Mouse (Mus musculus) CH12.LX (cell line): ENCODE measurements around the gene Zbtb7a. TPM values are rescaled to one million over a fixed set of nuclear protein-coding genes. Genes with fewer than 3 reads are reported as not detected.

Experiments used
- DNase-seq: peaks from one replicate; pipeline ENCODE4 v3.0.0-alpha.2; 2013; ENCODE audit errors: extremely low read depth
- H3K27ac ChIP-seq: 2 replicates; pipeline ENCODE4 v1.5.1; 2012; ENCODE audit warnings: low read depth, mild to moderate bottlenecking, control low read depth, moderate library complexity; ENCODE audit not compliant: insufficient read depth
- H3K27me3 ChIP-seq: replicated peaks from 2 replicates; pipeline ENCODE3; 2012; ENCODE audit warnings: inconsistent platforms
- H3K36me3 ChIP-seq, 2 experiments: replicated peaks in 1 of 2; 2 replicates each; pipeline versions ENCODE3 to v1.6.1; 2012; ENCODE audit warnings: inconsistent platforms in 1 of 2, low read length in 1 of 2, mild to moderate bottlenecking in 1 of 2, mixed read lengths in 1 of 2, moderate library complexity in 1 of 2; ENCODE audit not compliant: control insufficient read depth in 1 of 2, insufficient read depth in 1 of 2
- H3K4me1 ChIP-seq, 2 experiments: 2 replicates each; pipeline ENCODE4 v1.6.1; 2012; ENCODE audit warnings: inconsistent platforms in 1 of 2, moderate library complexity in 1 of 2; ENCODE audit not compliant: insufficient read depth in 2 of 2, control insufficient read depth in 1 of 2
- H3K4me2 ChIP-seq: 2 replicates; pipeline ENCODE4 v1.6.1; 2012; ENCODE audit warnings: low read depth, mild to moderate bottlenecking, control low read depth; ENCODE audit not compliant: poor library complexity, insufficient read depth, severe bottlenecking
- H3K4me3 ChIP-seq, 3 experiments: fragments of 150-350 bp in 1 of 3; sonication (generic) in 1 of 3; replicated peaks in 1 of 3; 2 replicates each; pipeline versions ENCODE3 to v1.5.1; 2011 to 2012; ENCODE audit warnings: low read depth in 2 of 3, low read length in 2 of 3, mild to moderate bottlenecking in 2 of 3, moderate library complexity in 2 of 3, control low read depth in 1 of 3, improper control_type of control experiment in 1 of 3, inconsistent platforms in 1 of 3, mixed read lengths in 1 of 3; ENCODE audit not compliant: poor library complexity in 1 of 3
- H3K79me2 ChIP-seq: replicated peaks from 2 replicates; pipeline ENCODE4 v1.6.1; 2012; ENCODE audit warnings: mild to moderate bottlenecking, moderate library complexity; ENCODE audit not compliant: control insufficient read depth, poor library complexity, insufficient read depth, severe bottlenecking; ENCODE audit errors: extremely low read depth
- H3K9ac ChIP-seq: 2 replicates; pipeline ENCODE4 v1.6.1; 2012; ENCODE audit warnings: low read depth, mild to moderate bottlenecking, control low read depth, moderate library complexity; ENCODE audit not compliant: insufficient read depth
- H3K9me3 ChIP-seq: replicated peaks from 2 replicates; pipeline ENCODE3; 2012; ENCODE audit warnings: low read length, inconsistent platforms, mixed read lengths
- CHD1 ChIP-seq: IDR thresholded peaks from 2 replicates; pipeline ENCODE4 v1.6.1; 2012; ENCODE audit warnings: low read depth, low read length, improper control_type of control experiment, inconsistent platforms
- IRF4 ChIP-seq: IDR thresholded peaks from 2 replicates; pipeline ENCODE4 v1.6.1; 2014; ENCODE audit warnings: low read depth, mild to moderate bottlenecking, inconsistent platforms, low read length, improper control_type of control experiment
- MAZ ChIP-seq: IDR thresholded peaks from 2 replicates; pipeline ENCODE4 v1.6.1; 2012; ENCODE audit warnings: low read depth, mild to moderate bottlenecking, inconsistent platforms, low read length, improper control_type of control experiment, moderate library complexity
- POLR2A ChIP-seq: IDR thresholded peaks from 2 replicates; pipeline ENCODE4 v1.6.1; 2011; ENCODE audit warnings: low read depth, mild to moderate bottlenecking, improper control_type of control experiment, low read length
- POLR2AphosphoS2 ChIP-seq: IDR thresholded peaks from 2 replicates; pipeline ENCODE4 v1.6.1; 2011; ENCODE audit warnings: low read depth, low read length, improper control_type of control experiment
- SIN3A ChIP-seq: IDR thresholded peaks from 2 replicates; pipeline ENCODE4 v1.6.1; 2012; ENCODE audit warnings: low read length, improper control_type of control experiment, inconsistent platforms
- USF1 ChIP-seq: IDR thresholded peaks from 2 replicates; pipeline ENCODE4 v1.6.1; 2014; ENCODE audit warnings: low read depth, mild to moderate bottlenecking, inconsistent platforms, low read length, improper control_type of control experiment
- dilution Hi-C: fragments of 300-500 bp; cut with MboI; formaldehyde crosslinking; loops from 2 replicates; pipeline ENCODE4 v1.14.3; 2020; ENCODE audit warnings: low sequenced_read_pairs; ENCODE audit not compliant: extremely low pct_unique_long_range_greater_than_20kb, extremely low pct_ligation_motif_present
- in situ Hi-C: fragments of 300-500 bp; cut with MboI; formaldehyde crosslinking; loops from 3 replicates; pipeline ENCODE4 v1.14.3; 2019; ENCODE audit warnings: low sequenced_read_pairs, low pct_ligation_motif_present, low pct_unique_long_range_greater_than_20kb, mixed read lengths
- polyA plus RNA-seq: library from polyadenylated mRNA; unstranded; fragments of >175 nt; gene quantifications from 2 replicates; pipeline ENCODE4 v1.2.1, GENCODE M21; 2012; ENCODE audit warnings: low read depth; ENCODE audit not compliant: insufficient read length
- total RNA-seq, 2 experiments: library from RNA; depleted of rRNA; stranded (reverse); fragments of 300-350 nt in 1 of 2; fragments of >200 nt in 1 of 2; gene quantifications; 2 replicates each; pipeline ENCODE4 v1.2.3; 2012 to 2014

Gene Zbtb7a
- total and polyA plus RNA-seq, 3 experiments = 3.0 to 21.3 (median 18.2) TPM

DNA sequence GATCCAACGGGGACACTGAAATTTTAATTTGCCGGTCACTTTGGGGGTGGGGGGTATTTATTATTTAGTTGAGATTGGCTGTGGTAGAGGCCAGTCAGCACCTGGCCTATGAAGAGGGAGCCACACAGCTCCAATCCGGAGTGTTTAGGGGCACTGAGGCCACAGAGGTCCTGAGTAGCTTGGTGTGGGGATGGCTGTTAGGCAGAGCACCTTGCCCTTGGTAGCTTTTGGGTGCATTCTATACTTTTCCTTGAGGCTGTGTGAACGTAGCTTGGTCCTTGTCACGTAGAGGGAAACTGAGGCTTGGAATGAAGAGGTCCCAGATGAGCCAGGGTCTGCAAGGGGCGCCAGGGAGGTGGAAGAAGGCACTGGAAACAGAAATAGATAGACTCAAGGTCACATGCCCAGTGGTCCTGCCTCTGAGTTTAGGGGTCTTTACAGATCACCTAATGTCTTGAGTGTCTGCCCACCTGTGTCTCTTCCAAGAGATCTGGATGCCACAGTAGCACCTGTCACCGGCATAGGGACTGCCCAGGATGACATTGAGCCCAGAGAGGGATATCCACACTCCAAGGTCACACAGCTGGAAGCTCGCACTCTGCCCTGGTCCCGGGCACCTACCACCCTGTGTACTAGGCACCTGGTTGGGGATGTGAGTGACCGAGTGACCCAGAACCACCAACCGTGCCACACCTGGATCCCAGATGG lies 4.0 kb downstream of the Zbtb7a start:
- H3K27ac ChIP-seq = no peak overlapping the region
- no peaks in the 10 kb centered on the region for H3K9me3 ChIP-seq
- H3K9ac ChIP-seq = peak overlapping the region; percentile 96
- in situ Hi-C loops = no loop called here
- peak overlapping the region; percentile 77 to 90 (median 85) for H3K4me3 ChIP-seq
- peak overlapping the region; percentile 77 for H3K4me2 ChIP-seq
- H3K79me2 ChIP-seq = peaks cover 61% of the 10 kb centered on the region
- H3K4me1 ChIP-seq = peaks cover 25 to 64% of the 10 kb centered on the region in 2 experiments
- H3K27me3 ChIP-seq = no peaks in the 10 kb centered on the region
- peaks cover 8 to 37% of the 10 kb centered on the region in 2 experiments for H3K36me3 ChIP-seq
- TF ChIP-seq SIN3A (peak; percentile 24; the same call in 1 of the 2 replicates), MAZ (no peak)
- dilution Hi-C loops = no loop called here
- DNase-seq = no peak

DNA sequence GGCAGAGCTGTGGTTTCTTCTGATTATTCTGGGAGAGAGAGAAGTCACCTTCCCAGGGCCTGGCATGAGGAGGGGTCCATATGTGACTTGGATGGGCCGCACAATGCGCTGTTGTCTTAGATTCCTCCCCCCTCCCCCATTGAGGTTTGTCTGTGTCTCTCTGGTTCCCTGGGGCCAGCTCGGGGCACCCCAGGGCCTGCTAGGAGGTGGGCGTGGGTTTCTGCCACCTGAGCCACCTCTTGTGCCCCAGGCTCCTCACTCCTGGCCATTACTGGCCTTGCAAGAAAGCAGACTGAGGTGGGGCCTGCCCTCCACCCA lies 4.5 kb downstream of the Zbtb7a start:
- dilution Hi-C loops = no loop called here
- peak overlapping the region; percentile 77 to 90 (median 85) for H3K4me3 ChIP-seq
- H3K27ac ChIP-seq = no peak overlapping the region
- H3K9me3 ChIP-seq = no peaks in the 10 kb centered on the region
- H3K27me3 ChIP-seq = no peaks in the 10 kb centered on the region
- peak overlapping the region; percentile 96; the same call in 1 of the 2 replicates for H3K9ac ChIP-seq
- peaks cover 66% of the 10 kb centered on the region for H3K79me2 ChIP-seq
- in situ Hi-C loops = no loop called here
- DNase-seq = no peak
- peaks cover 13 to 42% of the 10 kb centered on the region in 2 experiments for H3K36me3 ChIP-seq
- H3K4me2 ChIP-seq = peak overlapping the region; percentile 77
- TF ChIP-seq SIN3A (0 out of 2 replicates have a peak, but pooled peaks have one; percentile 18), POLR2A (no peak), POLR2AphosphoS2 (no peak)
- TF ChIP-seq, all 38 proteins: peak for 1
- H3K4me1 ChIP-seq = peaks cover 23 to 64% of the 10 kb centered on the region in 2 experiments

DNA sequence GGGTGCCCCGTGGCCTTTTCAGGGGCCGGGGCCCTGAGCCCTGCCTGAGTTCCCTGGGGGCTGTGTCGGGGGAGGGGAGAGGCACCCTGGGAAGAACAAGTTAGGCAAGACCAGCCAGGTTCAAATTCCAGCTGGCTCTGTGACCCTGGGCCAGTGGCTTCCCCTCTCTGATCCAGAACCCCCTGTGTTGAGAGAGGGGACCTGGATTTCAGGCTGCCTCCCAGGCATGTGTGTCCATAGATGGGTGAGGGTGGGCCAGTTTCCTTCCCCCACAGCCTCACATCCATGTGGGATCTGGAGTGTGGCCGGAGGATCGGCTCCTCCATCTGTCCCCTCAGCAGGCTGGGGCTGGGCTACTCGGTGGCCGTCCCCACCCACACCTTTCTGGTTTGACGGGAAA lies 5.0 kb downstream of the Zbtb7a start:
- TF ChIP-seq USF1 = no peak
- no peak for TF ChIP-seq IRF4
- no peak for TF ChIP-seq CHD1
- Histone ChIP-seq H3K27me3 (no peaks in the 10 kb centered on the region), H3K36me3 (peaks cover 18 to 47% of the 10 kb centered on the region in 2 experiments), H3K4me3 (peak overlapping the region; percentile 23 to 90 (median 77)), H3K79me2 (peaks cover 71% of the 10 kb centered on the region), H3K4me2 (peak overlapping the region; percentile 77), H3K4me1 (peaks cover 23 to 65% of the 10 kb centered on the region in 2 experiments), H3K27ac (0 out of 2 replicates have a peak overlapping the region, but pooled peaks have one; percentile 16), H3K9ac (peak overlapping the region; percentile 96; the same call in 1 of the 2 replicates), H3K9me3 (no peaks in the 10 kb centered on the region)
- in situ Hi-C loops (no loop called here), dilution Hi-C loops (no loop called here)
- DNase-seq = no peak
